In genomic region chr4:118150804-118151203, GRCm38 (mm10) we compare ENCODE assay signal across 19 mouse cellular contexts.
"Had no signal": no experiment of that assay in that cellular context is flagged by ENCODE, and none has a peak within 500 bp of the region (broad histone marks: within the 10 kb centered on the region; RNA-seq: fewer than 3 reads in every experiment).

No protein-coding gene starts in this region.

- H3K27ac ChIP-seq: kidney, postnatal 0 days; limb, embryonic 12.5 days; limb, embryonic 15.5 days; liver, embryonic 14.5 days; macrophage; midbrain, embryonic 12.5 days; midbrain, embryonic 15.5 days; neural tube, embryonic 12.5 days; neural tube, embryonic 15.5 days; stomach, postnatal 0 days had no signal

- DNase-seq: kidney, postnatal 25 days; liver, postnatal 0 days; lung, embryonic 14.5 days; right cerebral cortex, adult 18-20 months; right cerebral cortex, postnatal 14 days; right cerebral cortex, postnatal 4 days; thymus, adult 2 months; thymus, postnatal 14 days; thymus, postnatal 4 days had no signal

- H3K4me3 ChIP-seq: limb, embryonic 12.5 days; limb, embryonic 15.5 days; midbrain, embryonic 12.5 days; midbrain, embryonic 15.5 days; neural tube, embryonic 12.5 days; neural tube, embryonic 15.5 days had no signal
